Mouse (Mus musculus): ENCODE data around the gene Psmb3. TPM values are rescaled to one million over a fixed set of nuclear protein-coding genes. Genes with fewer than 3 reads are reported as not detected.
"Not testable (repeated sequence)": the region's sequence is repeated elsewhere in the genome, so short reads cannot be mapped to it uniquely, and the experiment has no call there.

The Psmb3 gene
- polyA plus RNA-seq, 1 experiment from 2014 or later = 374 TPM

DNA sequence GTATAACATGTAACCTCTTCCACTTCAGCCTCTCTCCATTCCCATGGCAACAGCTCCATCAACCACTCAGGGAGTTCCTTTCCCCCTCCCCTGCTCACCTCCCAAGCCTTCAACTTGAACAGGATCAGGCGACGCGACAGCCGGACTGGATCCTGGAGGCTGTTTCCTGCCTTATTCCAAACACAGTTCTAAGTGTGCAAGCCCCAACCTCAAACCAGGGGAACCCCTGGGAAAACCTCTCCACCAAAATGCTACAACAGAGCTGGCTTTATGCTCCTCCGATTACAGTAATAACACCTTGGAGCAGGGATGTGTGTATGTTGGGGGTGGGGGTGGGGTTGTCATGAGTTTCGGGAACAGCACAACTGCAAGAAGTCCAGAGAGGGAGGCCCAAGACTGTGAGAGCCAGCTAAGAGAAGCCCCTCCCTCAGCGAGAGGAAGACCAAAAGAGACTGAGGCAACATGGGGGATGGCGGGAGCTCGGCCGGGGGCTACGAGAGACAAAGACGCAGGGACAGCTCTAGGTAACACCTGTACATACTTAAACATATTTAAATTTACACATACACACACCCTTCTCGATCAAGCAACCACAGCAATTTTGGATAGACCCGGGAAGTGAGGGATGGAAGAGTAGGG is 5.2 kb upstream of the Psmb3 start:
- H3K4me3 ChIP-seq (replicated peaks) = peak overlapping the region; percentile 66
- DNase-seq = no peak
- H3K27me3 ChIP-seq = peaks cover 55% of the 10 kb centered on the region
- no peaks in the 10 kb centered on the region for H3K9me3 ChIP-seq (replicated peaks)
- no peaks in the 10 kb centered on the region for H3K36me3 ChIP-seq
- H3K4me2 ChIP-seq = peak overlapping the region; percentile 85
- peak overlapping the region; percentile 68 for H3K9ac ChIP-seq
- no peak overlapping the region for H3K27ac ChIP-seq
- peaks cover 67% of the 10 kb centered on the region for H3K4me1 ChIP-seq (replicated peaks)
- no peak for ATAC-seq (ENCODE audit: low read depth)
- WGBS (ENCODE audit: insufficient replicate concordance) = 29% methylated on average over 14 of the region's 14 CpGs

DNA sequence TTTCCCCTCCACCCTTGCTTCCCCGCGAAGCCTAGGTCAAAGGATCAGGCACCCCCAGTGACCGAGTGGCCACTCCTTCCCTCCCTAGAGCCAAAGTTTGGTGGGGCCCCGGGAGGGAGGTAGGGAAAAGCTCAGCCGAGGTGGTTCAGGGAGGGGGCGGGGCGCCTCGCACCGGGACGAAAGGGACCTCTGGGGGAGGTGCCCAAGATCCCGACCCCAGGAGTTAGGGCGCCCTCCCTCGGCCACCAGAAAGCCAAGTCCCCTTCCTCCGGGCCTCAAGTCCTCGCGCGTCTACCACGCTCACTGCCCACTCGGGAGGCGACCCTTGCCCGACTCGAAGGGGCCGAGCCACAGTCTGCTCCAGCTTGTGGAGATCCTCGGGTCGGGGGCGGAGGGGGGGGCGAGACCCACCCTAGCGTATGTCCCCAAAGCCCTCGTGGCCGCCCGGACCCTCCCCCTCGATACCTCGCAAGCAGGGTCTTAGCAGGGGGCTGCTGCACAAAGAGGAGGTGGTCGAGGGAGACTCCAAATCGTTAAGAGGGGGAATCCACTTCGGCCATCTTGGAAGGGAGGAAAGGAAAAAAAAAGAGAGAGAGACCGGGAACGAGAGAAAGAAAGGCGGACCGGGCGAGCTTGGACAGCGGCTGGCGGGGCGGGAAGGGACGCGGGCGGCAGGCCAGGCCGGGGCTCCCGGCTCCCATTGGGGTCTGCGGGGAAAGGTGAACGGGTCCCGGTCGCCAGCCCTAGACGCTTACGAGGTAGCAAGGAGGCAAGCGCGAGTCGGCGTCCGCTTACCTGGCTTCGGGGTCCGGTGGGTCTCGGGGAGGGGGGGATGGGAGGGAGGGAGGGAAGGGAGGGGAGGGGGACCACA is 4.2 kb upstream of the Psmb3 start:
- DNase-seq = no peak
- under 1% methylated on average over 61 of the region's 63 CpGs for WGBS (ENCODE audit: insufficient replicate concordance)
- H3K9me3 ChIP-seq (replicated peaks) = no peaks in the 10 kb centered on the region

DNA sequence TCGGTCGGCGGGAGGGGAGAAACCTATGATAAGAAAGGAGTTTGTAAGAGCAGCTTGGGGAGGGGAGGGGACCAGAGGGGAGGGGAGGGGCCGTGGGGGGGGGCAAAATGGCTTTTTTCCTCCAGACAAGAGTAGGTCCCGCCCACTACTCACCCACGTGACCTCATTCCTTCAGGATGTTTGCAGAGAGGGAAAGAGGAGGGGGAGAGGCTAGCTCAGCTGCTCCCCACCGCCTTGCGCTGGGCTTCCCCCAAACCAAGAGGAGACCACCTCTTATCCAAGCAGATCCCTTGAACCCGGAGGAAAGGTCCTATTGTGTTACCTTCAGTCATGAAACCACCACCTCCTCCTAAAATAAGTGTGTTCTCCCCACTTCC is 3.6 kb upstream of the Psmb3 start:
- Histone ChIP-seq H3K4me2 (peak overlapping the region; percentile 85), H3K27me3 (peaks cover 55% of the 10 kb centered on the region), H3K4me3 (replicated peaks) (peak overlapping the region; percentile 66), H3K27ac (peak overlapping the region; percentile 65), H3K9ac (peak overlapping the region; percentile 46), H3K4me1 (replicated peaks) (peaks cover 72% of the 10 kb centered on the region), H3K36me3 (0 out of 2 replicates have a peak, but pooled peaks cover under 1% of the 10 kb centered on the region), H3K9me3 (replicated peaks) (no peaks in the 10 kb centered on the region)
- 0% methylated on average over 9 of the region's 9 CpGs for WGBS (ENCODE audit: insufficient replicate concordance)
- ATAC-seq (ENCODE audit: low read depth) = no peak
- no peak for DNase-seq

More for the DNA sequence above, 4.2 kb upstream of the Psmb3 start:
- Histone ChIP-seq H3K4me3 (replicated peaks) (peak overlapping the region; percentile 66), H3K27me3 (peaks cover 55% of the 10 kb centered on the region), H3K4me2 (peak overlapping the region; percentile 85), H3K27ac (peak overlapping the region; percentile 53), H3K36me3 (no peaks in the 10 kb centered on the region), H3K9ac (peak overlapping the region; percentile 68), H3K4me1 (replicated peaks) (peaks cover 69% of the 10 kb centered on the region)
- ATAC-seq (ENCODE audit: low read depth) = no peak

- under 1% methylated on average over 85 of the region's 85 CpGs for WGBS (ENCODE audit: insufficient replicate concordance)
- peak within 1 kb of the TSS; percentile 68 for H3K9ac ChIP-seq
- peak within 1 kb of the TSS; percentile 85 for H3K4me2 ChIP-seq
- peaks cover 73% of the 10 kb centered on the region for H3K4me1 ChIP-seq (replicated peaks)
- peak within 1 kb of the TSS; percentile 66 for H3K4me3 ChIP-seq (replicated peaks)
- ATAC-seq (ENCODE audit: low read depth) (no peak), DNase-seq (no peak)
- H3K36me3 ChIP-seq = 0 out of 2 replicates have a peak, but pooled peaks cover 5% of the 10 kb centered on the region
- H3K27me3 ChIP-seq = peaks cover 55% of the 10 kb centered on the region
- peak within 1 kb of the TSS; percentile 65 for H3K27ac ChIP-seq
- H3K9me3 ChIP-seq (replicated peaks) = no peaks in the 10 kb centered on the region
Measured at GRCm38 (mm10) chr11:97700003-97700745, 3.0 kb upstream of the Psmb3 start, which contains the start of gene Pcgf2. Pcgf2 (minus strand) TSS chr11:97700497.

DNA sequence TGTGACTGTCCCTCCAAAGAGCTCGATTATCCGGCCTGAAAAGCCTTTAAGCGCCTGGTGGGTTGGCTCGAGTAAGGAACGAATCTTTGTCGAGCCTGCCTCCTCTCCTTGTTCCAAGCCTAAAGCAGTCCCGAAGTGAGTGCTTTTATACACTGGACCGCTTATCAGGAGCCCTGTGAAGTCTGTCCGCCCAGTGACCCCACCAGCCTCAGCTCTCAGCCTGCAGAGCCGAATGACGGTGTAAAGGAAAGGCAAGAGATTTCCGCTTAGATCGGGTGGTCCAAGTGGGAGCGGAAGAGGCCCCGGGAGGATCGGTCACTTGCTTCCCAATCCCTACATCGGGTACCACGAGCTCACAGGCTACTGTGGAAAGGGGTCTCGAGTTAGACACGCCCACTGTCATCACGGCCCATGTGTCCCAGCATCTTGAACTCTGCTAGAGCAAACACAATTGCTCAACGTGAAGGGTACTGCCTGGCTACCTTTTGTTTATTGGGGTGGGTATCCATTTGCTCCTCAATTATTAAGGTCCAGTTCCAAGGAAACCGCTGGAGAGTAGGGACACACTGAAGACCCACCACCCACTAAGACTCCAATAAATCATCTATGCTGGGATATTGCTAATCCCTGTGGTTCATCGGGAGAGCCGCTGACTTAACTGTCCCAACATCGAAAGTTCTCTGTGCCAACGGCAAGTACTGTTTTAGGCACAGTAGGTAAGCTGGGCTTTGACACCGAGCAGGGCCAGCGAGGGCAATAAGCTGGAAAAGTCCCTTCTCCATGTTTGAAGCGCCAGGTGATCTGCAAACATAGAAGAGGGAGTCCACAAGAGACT is 2.2 kb upstream of the Psmb3 start:
- ATAC-seq (ENCODE audit: low read depth) (no peak), DNase-seq (no peak)
- H3K4me3 ChIP-seq (replicated peaks) = peak overlapping the region; percentile 66
- peaks cover 55% of the 10 kb centered on the region for H3K27me3 ChIP-seq
- H3K9me3 ChIP-seq (replicated peaks) = no peaks in the 10 kb centered on the region
- peak overlapping the region; percentile 85 for H3K4me2 ChIP-seq
- H3K4me1 ChIP-seq (replicated peaks) = peaks cover 72% of the 10 kb centered on the region
- H3K27ac ChIP-seq = peak overlapping the region; percentile 65; the same call in 1 of the 2 replicates
- H3K36me3 ChIP-seq = peaks cover 12% of the 10 kb centered on the region; the same call in 1 of the 2 replicates
- peak overlapping the region; percentile 46 for H3K9ac ChIP-seq
- whole genome bisulfite sequencing (ENCODE audit: insufficient replicate concordance) = 17% methylated on average over 30 of the region's 30 CpGs

DNA sequence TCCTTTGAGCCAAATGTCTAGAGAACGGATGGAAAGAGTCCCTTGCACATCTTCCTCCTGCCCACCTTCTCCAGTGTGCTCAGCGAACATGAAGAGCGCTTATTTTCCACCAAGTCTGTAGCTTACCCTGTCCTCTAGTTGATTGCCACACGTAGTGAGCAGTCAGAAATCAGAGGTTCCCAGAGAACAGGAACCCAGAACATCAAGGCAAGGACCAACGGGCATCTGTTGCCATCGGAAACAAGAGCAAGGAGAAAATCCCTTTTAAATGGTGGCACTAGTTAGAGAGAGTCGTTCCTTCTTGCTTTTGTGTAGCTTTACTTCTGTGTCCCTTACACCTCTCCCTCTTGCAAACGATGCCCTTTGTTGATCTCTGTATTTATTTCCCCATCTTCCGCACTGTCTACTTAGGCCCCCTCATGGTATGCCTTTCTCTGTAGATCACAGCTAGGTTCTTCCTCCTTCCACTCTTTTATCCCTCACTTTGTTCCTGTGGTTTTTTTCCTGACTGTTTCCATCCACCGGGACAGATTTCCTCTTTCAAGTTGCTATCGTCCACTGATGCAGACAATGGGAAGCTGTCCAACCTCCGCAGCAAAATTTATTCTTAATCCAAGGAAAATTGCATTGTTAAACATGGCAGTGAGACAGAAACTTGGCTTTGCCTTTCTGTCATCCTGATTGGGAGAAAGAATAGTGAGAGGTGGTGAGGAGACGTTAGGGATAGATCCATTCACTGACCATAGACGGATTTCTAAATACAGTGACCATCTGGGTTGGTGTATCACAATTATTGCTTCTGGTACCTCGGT is 1.4 kb upstream of the Psmb3 start:
- no peaks in the 10 kb centered on the region for H3K9me3 ChIP-seq (replicated peaks)
- H3K4me2 ChIP-seq = peak overlapping the region; percentile 85
- H3K4me1 ChIP-seq (replicated peaks) = peaks cover 71% of the 10 kb centered on the region
- ATAC-seq (ENCODE audit: low read depth) (no peak), DNase-seq (no peak)
- WGBS (ENCODE audit: insufficient replicate concordance) = 37% methylated on average over 15 of the region's 15 CpGs
- H3K36me3 ChIP-seq = peaks cover 20% of the 10 kb centered on the region
- no peak overlapping the region for H3K9ac ChIP-seq
- H3K27me3 ChIP-seq = peaks cover 55% of the 10 kb centered on the region
- peak overlapping the region; percentile 77 for H3K4me3 ChIP-seq (replicated peaks)
- H3K27ac ChIP-seq = no peak overlapping the region

DNA sequence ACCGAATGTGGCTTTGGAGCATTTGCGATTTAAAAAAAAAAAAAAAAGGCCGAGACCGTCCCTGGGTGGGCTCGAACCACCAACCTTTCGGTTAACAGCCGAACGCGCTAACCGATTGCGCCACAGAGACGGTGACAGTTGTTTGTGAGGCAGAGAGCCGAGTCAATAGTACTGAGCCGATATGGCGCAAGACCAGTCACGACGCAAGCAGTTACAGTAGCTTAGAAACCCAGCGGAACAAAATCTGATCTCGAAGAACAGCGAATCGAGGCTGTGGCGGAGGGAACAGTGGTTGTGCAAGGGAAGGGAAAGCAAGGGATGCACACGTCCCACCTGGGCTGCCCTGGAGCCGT is 830 bp upstream of the Psmb3 start:
- Histone ChIP-seq H3K27me3 (peaks cover 51% of the 10 kb centered on the region), H3K4me3 (replicated peaks) (peak overlapping the region; percentile 77), H3K4me2 (peak overlapping the region; percentile 85), H3K4me1 (replicated peaks) (peaks cover 71% of the 10 kb centered on the region), H3K36me3 (peaks cover 26% of the 10 kb centered on the region), H3K9me3 (replicated peaks) (no peaks in the 10 kb centered on the region), H3K27ac (peak overlapping the region; percentile 65; the same call in 1 of the 2 replicates), H3K9ac (peak overlapping the region; percentile 75)
- WGBS (ENCODE audit: insufficient replicate concordance) = under 1% methylated on average over 24 of the region's 24 CpGs
- peak; percentile 75 for DNase-seq
- ATAC-seq (ENCODE audit: low read depth) = 0 out of 2 replicates have a peak, but pooled peaks have one; percentile 0

DNA sequence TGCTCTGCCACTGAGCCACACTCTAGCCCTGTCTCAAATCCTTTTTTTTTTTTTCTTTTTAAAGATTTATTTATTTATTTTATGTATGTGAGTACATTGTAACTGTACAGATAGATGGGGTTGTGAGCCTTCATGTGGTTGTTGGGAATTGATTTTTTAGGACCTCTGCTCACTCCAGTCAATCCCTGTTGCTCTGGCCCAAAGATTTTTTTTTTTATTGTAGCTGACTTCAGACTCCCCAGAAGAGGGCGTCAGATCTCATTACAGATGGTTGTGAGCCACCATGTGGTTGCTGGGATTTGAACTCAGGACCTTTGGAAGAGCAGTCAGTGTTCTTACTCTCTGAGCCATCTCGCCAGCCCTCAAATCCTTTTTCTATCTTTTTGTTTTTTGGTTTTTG is 6.9 kb downstream of the Psmb3 start:
- not testable (repeated sequence) for H3K4me2 ChIP-seq; H3K4me3 ChIP-seq (replicated peaks); DNase-seq; ATAC-seq (ENCODE audit: low read depth); H3K27me3 ChIP-seq; H3K27ac ChIP-seq; H3K9ac ChIP-seq; H3K9me3 ChIP-seq (replicated peaks)
- 66% methylated on average over 2 of the region's 2 CpGs for WGBS (ENCODE audit: insufficient replicate concordance)
- Histone ChIP-seq H3K36me3 (peaks cover 82% of the 10 kb centered on the region), H3K4me1 (replicated peaks) (peaks cover 11% of the 10 kb centered on the region)

GRCm38 (mm10) chr11:97711200-97711900 is 8.2 kb downstream of the Psmb3 start:
- no peak for ATAC-seq (ENCODE audit: low read depth)
- 67% methylated on average over 13 of the region's 13 CpGs for WGBS (ENCODE audit: insufficient replicate concordance)
- no peaks in the 10 kb centered on the region for H3K27me3 ChIP-seq
- no peak overlapping the region for H3K9ac ChIP-seq
- DNase-seq = no peak
- H3K4me3 ChIP-seq (replicated peaks) = no peak overlapping the region
- no peak overlapping the region for H3K27ac ChIP-seq
- H3K36me3 ChIP-seq = peaks cover 71% of the 10 kb centered on the region
- 0 out of 2 replicates have a peak, but pooled peaks cover 1% of the 10 kb centered on the region for H3K4me1 ChIP-seq (replicated peaks)
- no peaks in the 10 kb centered on the region for H3K9me3 ChIP-seq (replicated peaks)
- no peak overlapping the region for H3K4me2 ChIP-seq
